Mouse (Mus musculus) MN1 (cell line): ENCODE data around the gene Rpgrip1.

Experiments used
- DNase-seq: peaks from one replicate; pipeline ENCODE4 v3.0.0-alpha.2; 2016; ENCODE audit warnings: low spot score

Rpgrip1 gene

DNA sequence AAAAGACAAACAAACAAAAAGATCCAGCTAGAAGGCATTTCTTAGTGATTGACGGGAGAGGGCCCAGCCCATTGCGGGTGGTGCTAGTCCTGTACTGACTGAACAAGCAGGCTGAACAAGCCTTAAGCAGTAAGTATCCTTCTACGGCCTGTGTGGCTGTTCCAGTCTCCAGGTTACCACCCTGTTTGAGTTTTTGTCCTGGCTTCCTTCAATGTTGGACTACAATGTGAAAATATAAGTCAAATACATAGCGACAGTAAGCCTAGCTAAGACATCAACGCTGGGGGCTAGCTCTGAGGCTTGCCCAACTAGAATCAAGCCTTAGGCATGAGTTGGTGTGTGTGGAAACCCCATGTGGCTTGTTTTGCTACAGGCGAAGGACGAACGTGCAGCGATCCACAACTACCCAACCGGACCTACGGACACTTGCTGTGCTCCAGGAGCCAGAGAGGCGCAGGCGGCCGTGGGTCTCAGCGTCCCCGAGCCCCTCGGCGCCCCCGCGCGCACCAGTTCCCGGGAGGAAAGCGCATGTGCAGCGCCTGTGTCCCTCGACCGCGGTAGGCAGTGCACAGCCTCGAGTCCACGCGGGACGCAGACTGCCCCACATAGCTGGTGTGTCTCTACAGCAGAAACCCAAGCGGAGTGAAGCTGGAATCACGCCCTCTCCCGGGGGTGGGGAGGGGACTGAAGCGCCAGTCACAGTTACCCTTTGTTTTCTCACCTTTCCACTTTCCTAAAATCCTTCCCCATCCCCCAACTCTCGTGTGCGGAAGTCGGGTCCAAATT lies 8.5 kb downstream of the Rpgrip1 start:
- DNase-seq, result peak; percentile 68

DNA sequence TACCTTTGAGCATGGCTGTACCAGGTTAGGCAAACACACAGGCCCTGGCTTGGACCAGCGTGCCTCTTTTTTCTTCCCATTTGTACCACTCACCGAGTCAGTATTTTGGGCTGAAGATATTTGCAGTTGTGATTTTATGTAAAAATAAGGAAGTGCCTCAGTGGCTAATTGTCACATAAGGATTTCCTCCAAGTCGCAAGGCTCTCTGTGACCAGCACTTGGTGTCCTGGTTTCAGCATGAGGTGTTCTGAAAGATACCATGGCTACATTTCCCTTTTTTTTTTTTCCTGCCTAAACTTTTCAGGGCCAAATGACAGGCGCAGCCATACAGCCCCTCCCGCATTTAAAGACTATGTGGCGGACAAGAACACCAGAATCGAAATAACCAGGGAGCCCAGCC lies 9.7 kb downstream of the Rpgrip1 start:
- no peak for DNase-seq

DNA sequence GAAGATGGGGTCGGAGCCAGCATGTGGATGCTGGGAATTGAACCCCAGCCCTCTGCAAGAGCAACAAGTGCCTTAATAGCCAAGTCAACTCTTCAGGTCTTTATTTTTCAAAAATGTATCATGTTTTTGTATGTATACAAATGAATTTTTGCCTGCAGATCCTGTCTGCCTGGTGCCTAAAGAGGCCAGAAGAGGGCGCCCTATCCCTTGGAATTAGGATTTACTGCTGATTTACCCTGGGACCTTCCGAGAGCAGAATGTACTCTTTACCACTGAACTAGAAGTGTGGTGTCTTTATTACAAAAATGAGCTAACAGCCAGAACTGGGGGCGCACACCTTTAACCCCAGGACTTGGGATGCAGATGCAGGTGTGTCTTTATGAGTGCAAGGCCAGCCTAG lies 13.4 kb downstream of the Rpgrip1 start:
- DNase-seq, result peak; percentile 68

DNA sequence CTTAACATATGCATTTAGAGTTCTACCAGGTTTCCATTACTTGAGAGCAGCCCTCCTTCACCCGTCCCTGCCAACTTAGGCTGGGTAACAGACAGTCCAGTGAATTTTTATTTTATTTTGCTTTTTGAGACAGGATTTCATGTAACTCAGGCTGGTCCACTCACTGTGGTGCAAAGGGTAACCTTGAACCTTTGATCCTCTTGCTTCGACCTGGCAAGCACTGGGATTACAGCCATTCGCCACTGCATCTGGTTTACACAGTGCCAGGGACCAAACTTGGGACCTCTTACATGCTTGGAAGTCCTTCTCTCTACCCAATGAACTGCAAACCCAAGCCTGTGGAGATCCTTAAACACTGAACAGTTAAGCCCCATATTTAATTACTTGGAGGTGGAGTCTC lies 14.1 kb downstream of the Rpgrip1 start:
- DNase-seq, result no peak

DNA sequence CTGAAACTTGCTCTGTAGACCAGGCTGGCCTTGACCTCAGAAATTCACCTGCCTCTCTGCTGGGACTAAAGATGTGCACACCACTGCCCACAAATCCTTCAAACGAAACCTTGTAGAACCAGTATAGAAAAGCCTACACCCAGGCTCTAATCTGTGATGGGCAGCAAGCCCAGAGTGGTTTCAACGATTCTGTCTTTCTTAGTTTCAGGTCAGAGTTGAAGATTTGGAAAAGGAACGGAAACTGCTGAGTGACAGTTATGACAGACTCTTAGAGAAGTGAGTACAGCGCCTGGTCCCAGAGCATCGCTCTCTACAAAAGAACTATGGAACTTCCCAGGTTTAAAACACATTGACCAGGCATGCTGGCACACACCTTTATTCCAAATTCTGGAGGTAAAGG lies 23.1 kb downstream of the Rpgrip1 start:
- no peak for DNase-seq

- DNase-seq, result no peak
Measured at GRCm38 (mm10) chr14:52140577-52141444, 30.3 kb downstream of the Rpgrip1 start.

GRCm38 (mm10) chr14:52141445-52142127 lies 31.1 kb downstream of the Rpgrip1 start:
- no peak for DNase-seq

GRCm38 (mm10) chr14:52144165-52144564 lies 33.7 kb downstream of the Rpgrip1 start:
- DNase-seq, result no peak

DNA sequence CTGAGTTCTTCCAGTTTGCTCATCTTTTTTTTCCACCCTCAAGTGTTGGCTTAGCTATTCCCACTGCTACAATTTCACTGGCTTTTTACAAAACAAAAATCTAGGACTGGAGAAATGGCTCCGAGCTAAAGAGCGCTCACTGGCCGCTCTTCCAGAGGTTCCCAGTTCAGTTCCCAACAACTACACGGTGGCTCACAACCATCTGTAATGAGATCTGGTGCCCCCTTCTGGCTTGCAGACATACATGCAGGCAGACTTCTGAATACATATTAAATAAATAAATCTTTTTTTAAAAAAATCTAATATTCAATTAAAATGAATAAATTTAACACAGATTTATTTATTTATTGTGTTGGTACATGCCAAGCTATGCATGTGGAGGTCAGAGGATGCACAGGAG lies 36.0 kb downstream of the Rpgrip1 start:
- DNase-seq, result no peak

GRCm38 (mm10) chr14:52149888-52150287 lies 39.4 kb downstream of the Rpgrip1 start:
- DNase-seq, result no peak

GRCm38 (mm10) chr14:52152179-52152578 lies 41.7 kb downstream of the Rpgrip1 start:
- DNase-seq, result no peak

- no peak for DNase-seq
Measured at GRCm38 (mm10) chr14:52152613-52153012, 42.1 kb downstream of the Rpgrip1 start.

- no peak for DNase-seq
Measured at GRCm38 (mm10) chr14:52155008-52155407, 44.5 kb downstream of the Rpgrip1 start.

GRCm38 (mm10) chr14:52160911-52161310 lies 50.4 kb downstream of the Rpgrip1 start:
- peak; percentile 17 for DNase-seq

DNA sequence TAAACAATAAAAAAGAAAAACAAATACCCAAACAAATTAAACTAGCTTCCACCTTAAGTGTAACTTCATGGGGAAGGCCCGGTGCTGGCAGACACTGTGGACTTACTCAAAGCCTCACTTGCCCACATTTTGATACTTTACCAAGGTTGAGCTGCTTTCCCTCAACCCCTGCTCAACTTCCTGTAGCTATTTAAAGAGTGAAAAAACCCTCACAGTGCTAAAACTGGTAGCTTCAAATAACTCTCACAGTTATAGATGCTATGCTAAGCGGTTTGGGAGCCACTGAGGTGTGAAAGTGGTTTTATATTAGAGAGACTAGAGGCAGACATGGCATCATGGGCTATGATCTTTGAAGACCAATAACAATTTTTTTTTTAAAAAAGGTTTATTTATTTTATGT lies 56.1 kb downstream of the Rpgrip1 start:
- DNase-seq, result no peak

DNA sequence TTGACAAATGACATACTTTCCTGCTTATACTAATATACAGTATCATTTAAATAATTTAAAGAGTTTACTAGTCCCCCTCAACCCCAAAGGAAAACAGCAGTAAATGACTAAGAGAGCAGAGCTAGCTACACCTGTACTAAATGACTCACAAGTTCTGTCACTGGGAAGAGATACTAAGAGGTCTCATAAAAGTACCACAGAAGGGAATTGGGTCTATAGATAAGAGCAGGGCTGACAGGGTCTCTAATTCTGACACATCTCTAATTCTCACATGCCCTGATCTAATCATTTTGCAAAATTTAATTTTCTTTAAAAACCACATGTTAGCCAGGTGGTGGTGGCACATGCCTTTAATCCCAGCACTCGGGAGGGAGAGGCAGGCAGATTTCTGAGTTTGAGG lies 78.3 kb downstream of the Rpgrip1 start:
- no peak for DNase-seq

GRCm38 (mm10) chr14:52189519-52189918 lies 79.0 kb downstream of the Rpgrip1 start:
- no peak for DNase-seq

- DNase-seq, result peak; percentile 38
Measured at GRCm38 (mm10) chr14:52190740-52191359, 80.3 kb downstream of the Rpgrip1 start.

DNA sequence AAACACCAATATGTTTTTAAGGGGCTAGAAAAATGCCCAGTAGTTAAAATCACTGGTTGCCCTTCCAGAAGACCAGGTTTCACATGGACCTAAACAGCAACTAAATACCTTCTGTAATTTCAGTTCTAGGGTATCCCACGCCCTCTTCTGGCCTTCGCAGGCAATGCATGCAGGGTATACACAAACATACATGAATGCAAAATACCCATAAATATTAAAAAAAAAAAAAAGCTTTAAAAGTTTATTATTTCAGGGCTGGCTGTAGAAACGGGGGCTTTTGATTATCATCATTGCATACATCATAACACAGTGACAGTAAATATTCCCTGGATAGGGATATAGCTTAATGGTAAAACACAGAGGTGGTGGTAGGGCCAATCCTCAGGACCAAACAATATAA lies 85.2 kb downstream of the Rpgrip1 start:
- DNase-seq, result peak; percentile 65

GRCm38 (mm10) chr14:52196230-52197155 lies 86.0 kb downstream of the Rpgrip1 start:
- DNase-seq, result peak; percentile 27
